Mouse (Mus musculus) embryo, embryonic 10.5 days (tissue): ENCODE data around the gene Rpl10l.

Source experiments
- DNase-seq: peaks from one replicate; pipeline ENCODE4 v3.0.0-alpha.2; 2015; ENCODE audit warnings: low spot score

The Rpl10l gene

GRCm38 (mm10) chr12:66283991-66284622 is at the start of gene Rpl10l:
Rpl10l (minus strand) TSS chr12:66284401.
- no peak for DNase-seq

- no peak for DNase-seq
Observed at GRCm38 (mm10) chr12:66275890-66276289, 8.3 kb downstream of the Rpl10l start.

- DNase-seq, result no peak
Observed at GRCm38 (mm10) chr12:66245461-66246099, 38.6 kb downstream of the Rpl10l start.

GRCm38 (mm10) chr12:66234158-66234557 is 50.0 kb downstream of the Rpl10l start:
- DNase-seq, result no peak
